Mouse (Mus musculus): ENCODE results near the gene Fam174b. TPM values are rescaled to one million over a fixed set of nuclear protein-coding genes. Genes with fewer than 3 reads are reported as not detected.

Gene Fam174b
- polyA plus RNA-seq, 1 experiment: 3.5 TPM

- no peak overlapping the region for H3K9ac ChIP-seq (ENCODE audit: low read depth, poor library complexity, severe bottlenecking)
- no peak for TF ChIP-seq POLR2A (IDR thresholded peaks at IDR 0.05; ENCODE audit: insufficient read depth, low read length)
- no peak for TF ChIP-seq EP300 (IDR thresholded peaks at IDR 0.05; ENCODE audit: insufficient read depth, low read depth, low read length)
- no peak for TF ChIP-seq CTCF (IDR thresholded peaks at IDR 0.05; ENCODE audit: low read depth, low read length)
- no peaks in the 10 kb centered on the region for H3K36me3 ChIP-seq (ENCODE audit: control insufficient read depth, insufficient read depth, low read length, poor library complexity, severe bottlenecking)
- H3K4me1 ChIP-seq (ENCODE audit: control insufficient read depth, insufficient read depth, low read length): no peaks in the 10 kb centered on the region
- H3K27ac ChIP-seq (ENCODE audit: insufficient read depth, low read length): no peak overlapping the region
- 0 out of 2 replicates have a peak, but pooled peaks cover 3% of the 10 kb centered on the region for H3K9me3 ChIP-seq (replicated peaks; ENCODE audit: control insufficient read depth, insufficient read depth, low read length, poor library complexity, severe bottlenecking)
- no peak overlapping the region for H3K4me3 ChIP-seq (ENCODE audit: low read depth, low read length)
- H3K27me3 ChIP-seq (ENCODE audit: control insufficient read depth, insufficient read depth, low read length, poor library complexity, severe bottlenecking): no peaks in the 10 kb centered on the region; the same call in 1 of the 2 replicates
These were observed 9.6 kb upstream of the Fam174b start for GRCm38 (mm10) chr7:73730430-73731022.

- Histone ChIP-seq H3K9ac (ENCODE audit: low read depth, poor library complexity, severe bottlenecking) (no peak overlapping the region), H3K4me1 (ENCODE audit: control insufficient read depth, insufficient read depth, low read length) (no peaks in the 10 kb centered on the region), H3K36me3 (ENCODE audit: control insufficient read depth, insufficient read depth, low read length, poor library complexity, severe bottlenecking) (no peaks in the 10 kb centered on the region), H3K27ac (ENCODE audit: insufficient read depth, low read length) (no peak overlapping the region), H3K27me3 (ENCODE audit: control insufficient read depth, insufficient read depth, low read length, poor library complexity, severe bottlenecking) (peaks cover 6% of the 10 kb centered on the region; the same call in 1 of the 2 replicates), H3K9me3 (replicated peaks; ENCODE audit: control insufficient read depth, insufficient read depth, low read length, poor library complexity, severe bottlenecking) (0 out of 2 replicates have a peak, but pooled peaks cover 7% of the 10 kb centered on the region), H3K4me3 (ENCODE audit: low read depth, low read length) (no peak overlapping the region)
- TF ChIP-seq CTCF (IDR thresholded peaks at IDR 0.05; ENCODE audit: low read depth, low read length) (no peak), EP300 (IDR thresholded peaks at IDR 0.05; ENCODE audit: insufficient read depth, low read depth, low read length) (no peak), POLR2A (IDR thresholded peaks at IDR 0.05; ENCODE audit: insufficient read depth, low read length) (no peak)
These were observed 4.1 kb upstream of the Fam174b start for GRCm38 (mm10) chr7:73736046-73736445.

GRCm38 (mm10) chr7:73741392-73741791 is 1.3 kb downstream of the Fam174b start:
- Histone ChIP-seq H3K27me3 (ENCODE audit: control insufficient read depth, insufficient read depth, low read length, poor library complexity, severe bottlenecking) (peaks cover 6% of the 10 kb centered on the region; the same call in 1 of the 2 replicates), H3K36me3 (ENCODE audit: control insufficient read depth, insufficient read depth, low read length, poor library complexity, severe bottlenecking) (no peaks in the 10 kb centered on the region), H3K4me1 (ENCODE audit: control insufficient read depth, insufficient read depth, low read length) (no peaks in the 10 kb centered on the region), H3K27ac (ENCODE audit: insufficient read depth, low read length) (no peak overlapping the region), H3K4me3 (ENCODE audit: low read depth, low read length) (no peak overlapping the region), H3K9ac (ENCODE audit: low read depth, poor library complexity, severe bottlenecking) (no peak overlapping the region), H3K9me3 (replicated peaks; ENCODE audit: control insufficient read depth, insufficient read depth, low read length, poor library complexity, severe bottlenecking) (no peaks in the 10 kb centered on the region)
- TF ChIP-seq POLR2A (IDR thresholded peaks at IDR 0.05; ENCODE audit: insufficient read depth, low read length) (no peak), CTCF (IDR thresholded peaks at IDR 0.05; ENCODE audit: low read depth, low read length) (no peak), EP300 (IDR thresholded peaks at IDR 0.05; ENCODE audit: insufficient read depth, low read depth, low read length) (no peak)

GRCm38 (mm10) chr7:73741841-73742240 is 1.7 kb downstream of the Fam174b start:
- H3K4me1 ChIP-seq (ENCODE audit: control insufficient read depth, insufficient read depth, low read length): no peaks in the 10 kb centered on the region
- H3K9me3 ChIP-seq (replicated peaks; ENCODE audit: control insufficient read depth, insufficient read depth, low read length, poor library complexity, severe bottlenecking): no peaks in the 10 kb centered on the region
- no peak overlapping the region for H3K9ac ChIP-seq (ENCODE audit: low read depth, poor library complexity, severe bottlenecking)
- H3K36me3 ChIP-seq (ENCODE audit: control insufficient read depth, insufficient read depth, low read length, poor library complexity, severe bottlenecking): no peaks in the 10 kb centered on the region
- peaks cover 6% of the 10 kb centered on the region; the same call in 1 of the 2 replicates for H3K27me3 ChIP-seq (ENCODE audit: control insufficient read depth, insufficient read depth, low read length, poor library complexity, severe bottlenecking)
- no peak overlapping the region for H3K4me3 ChIP-seq (ENCODE audit: low read depth, low read length)
- TF ChIP-seq CTCF (IDR thresholded peaks at IDR 0.05; ENCODE audit: low read depth, low read length) (no peak), EP300 (IDR thresholded peaks at IDR 0.05; ENCODE audit: insufficient read depth, low read depth, low read length) (no peak), POLR2A (IDR thresholded peaks at IDR 0.05; ENCODE audit: insufficient read depth, low read length) (no peak)
- H3K27ac ChIP-seq (ENCODE audit: insufficient read depth, low read length): no peak overlapping the region

- Histone ChIP-seq H3K36me3 (ENCODE audit: control insufficient read depth, insufficient read depth, low read length, poor library complexity, severe bottlenecking) (no peaks in the 10 kb centered on the region), H3K27me3 (ENCODE audit: control insufficient read depth, insufficient read depth, low read length, poor library complexity, severe bottlenecking) (peaks cover 6% of the 10 kb centered on the region; the same call in 1 of the 2 replicates), H3K27ac (ENCODE audit: insufficient read depth, low read length) (no peak overlapping the region), H3K4me1 (ENCODE audit: control insufficient read depth, insufficient read depth, low read length) (no peaks in the 10 kb centered on the region), H3K9ac (ENCODE audit: low read depth, poor library complexity, severe bottlenecking) (no peak overlapping the region), H3K9me3 (replicated peaks; ENCODE audit: control insufficient read depth, insufficient read depth, low read length, poor library complexity, severe bottlenecking) (no peaks in the 10 kb centered on the region), H3K4me3 (ENCODE audit: low read depth, low read length) (no peak overlapping the region)
- TF ChIP-seq POLR2A (IDR thresholded peaks at IDR 0.05; ENCODE audit: insufficient read depth, low read length) (no peak), EP300 (IDR thresholded peaks at IDR 0.05; ENCODE audit: insufficient read depth, low read depth, low read length) (no peak), CTCF (IDR thresholded peaks at IDR 0.05; ENCODE audit: low read depth, low read length) (no peak)
These were observed 3.0 kb downstream of the Fam174b start for GRCm38 (mm10) chr7:73743144-73743543.

- Histone ChIP-seq H3K27me3 (ENCODE audit: control insufficient read depth, insufficient read depth, low read length, poor library complexity, severe bottlenecking) (peaks cover 4% of the 10 kb centered on the region; the same call in 1 of the 2 replicates), H3K27ac (ENCODE audit: insufficient read depth, low read length) (no peak overlapping the region), H3K9ac (ENCODE audit: low read depth, poor library complexity, severe bottlenecking) (no peak overlapping the region), H3K4me3 (ENCODE audit: low read depth, low read length) (no peak overlapping the region), H3K4me1 (ENCODE audit: control insufficient read depth, insufficient read depth, low read length) (no peaks in the 10 kb centered on the region), H3K9me3 (replicated peaks; ENCODE audit: control insufficient read depth, insufficient read depth, low read length, poor library complexity, severe bottlenecking) (no peaks in the 10 kb centered on the region), H3K36me3 (ENCODE audit: control insufficient read depth, insufficient read depth, low read length, poor library complexity, severe bottlenecking) (no peaks in the 10 kb centered on the region)
- TF ChIP-seq EP300 (IDR thresholded peaks at IDR 0.05; ENCODE audit: insufficient read depth, low read depth, low read length) (no peak), CTCF (IDR thresholded peaks at IDR 0.05; ENCODE audit: low read depth, low read length) (no peak), POLR2A (IDR thresholded peaks at IDR 0.05; ENCODE audit: insufficient read depth, low read length) (no peak)
These were observed 3.8 kb downstream of the Fam174b start for GRCm38 (mm10) chr7:73743831-73744370.
